Mouse (Mus musculus): ENCODE measurements at regions not wholly inside any gene's neighbourhood (a gene's known extent, or its start where the extent isn't known, plus 50 kb on each side); places are given as distances from the start of the nearest gene placed in this dataset.

GRCm38 (mm10) chr17:87514366-87515126, 67.8 kb upstream of the Calm2 start:
- Histone ChIP-seq H3K4me1 (replicated peaks) (peaks cover 28% of the 10 kb centered on the region), H3K4me2 (peak overlapping the region; percentile 36; the same call in 1 of the 2 replicates)
- ATAC-seq (ENCODE audit: insufficient read depth): no peak

GRCm38 (mm10) chr17:87517258-87517657, 70.5 kb upstream of the Calm2 start:
- Histone ChIP-seq H3K4me1 (replicated peaks) (peaks cover 28% of the 10 kb centered on the region), H3K4me2 (no peak overlapping the region), H3K4me3 (replicated peaks) (no peak overlapping the region), H3K27ac (replicated peaks) (no peak overlapping the region), H3K9ac (no peak overlapping the region), H3K9me3 (replicated peaks) (no peaks in the 10 kb centered on the region), H3K27me3 (no peaks in the 10 kb centered on the region), H3K36me3 (replicated peaks) (no peaks in the 10 kb centered on the region)
- WGBS (ENCODE audit: insufficient replicate concordance): 43% methylated on average over 9 of the region's 9 CpGs
- no peak for ATAC-seq (ENCODE audit: insufficient read depth)

More at GRCm38 (mm10) chr17:87514366-87515126, 67.8 kb upstream of the Calm2 start:
- 47% methylated on average over 6 of the region's 6 CpGs for WGBS (ENCODE audit: insufficient replicate concordance)
- H3K4me3 ChIP-seq (replicated peaks): no peak overlapping the region
- H3K9ac ChIP-seq: no peak overlapping the region
- no peaks in the 10 kb centered on the region for H3K36me3 ChIP-seq (replicated peaks)
- no peak overlapping the region for H3K27ac ChIP-seq (replicated peaks)
- H3K27me3 ChIP-seq: no peaks in the 10 kb centered on the region
- no peaks in the 10 kb centered on the region for H3K9me3 ChIP-seq (replicated peaks)

GRCm38 (mm10) chr17:87519454-87519853, 72.7 kb upstream of the Calm2 start:
- 82% methylated on average over 9 of the region's 9 CpGs for WGBS (ENCODE audit: insufficient replicate concordance)
- Histone ChIP-seq H3K36me3 (replicated peaks) (no peaks in the 10 kb centered on the region), H3K4me3 (replicated peaks) (no peak overlapping the region), H3K4me2 (no peak overlapping the region), H3K27ac (replicated peaks) (no peak overlapping the region), H3K9ac (no peak overlapping the region), H3K9me3 (replicated peaks) (no peaks in the 10 kb centered on the region), H3K27me3 (no peaks in the 10 kb centered on the region), H3K4me1 (replicated peaks) (peaks cover 10% of the 10 kb centered on the region)
- no peak for ATAC-seq (ENCODE audit: insufficient read depth)

- no peaks in the 10 kb centered on the region for H3K27me3 ChIP-seq
- no peak for ATAC-seq (ENCODE audit: insufficient read depth)
- no peaks in the 10 kb centered on the region for H3K36me3 ChIP-seq (replicated peaks)
- peaks cover 4% of the 10 kb centered on the region for H3K4me1 ChIP-seq (replicated peaks)
- no peak overlapping the region for H3K27ac ChIP-seq (replicated peaks)
- H3K4me2 ChIP-seq: no peak overlapping the region
- WGBS (ENCODE audit: insufficient replicate concordance): 59% methylated on average over 5 of the region's 5 CpGs
- H3K9me3 ChIP-seq (replicated peaks): no peaks in the 10 kb centered on the region
- no peak overlapping the region for H3K9ac ChIP-seq
- H3K4me3 ChIP-seq (replicated peaks): no peak overlapping the region
These were observed 74.1 kb upstream of the Calm2 start for GRCm38 (mm10) chr17:87520841-87521240.

GRCm38 (mm10) chr17:87521622-87522151, 75.0 kb upstream of the Calm2 start:
- Histone ChIP-seq H3K4me1 (replicated peaks) (peaks cover 4% of the 10 kb centered on the region), H3K4me3 (replicated peaks) (no peak overlapping the region), H3K9ac (no peak overlapping the region), H3K4me2 (no peak overlapping the region), H3K36me3 (replicated peaks) (no peaks in the 10 kb centered on the region), H3K27ac (replicated peaks) (no peak overlapping the region), H3K27me3 (no peaks in the 10 kb centered on the region), H3K9me3 (replicated peaks) (no peaks in the 10 kb centered on the region)
- WGBS (ENCODE audit: insufficient replicate concordance): 49% methylated on average over 10 of the region's 10 CpGs
- no peak for ATAC-seq (ENCODE audit: insufficient read depth)

- Histone ChIP-seq H3K9ac (no peak overlapping the region), H3K27ac (replicated peaks) (no peak overlapping the region), H3K27me3 (no peaks in the 10 kb centered on the region), H3K4me3 (replicated peaks) (no peak overlapping the region), H3K4me1 (replicated peaks) (no peaks in the 10 kb centered on the region; the same call in 1 of the 2 replicates), H3K4me2 (no peak overlapping the region), H3K36me3 (replicated peaks) (no peaks in the 10 kb centered on the region), H3K9me3 (replicated peaks) (no peaks in the 10 kb centered on the region)
- ATAC-seq (ENCODE audit: insufficient read depth): peak; percentile 56
- WGBS (ENCODE audit: insufficient replicate concordance): 11% methylated on average over 8 of the region's 8 CpGs
These were observed 75.9 kb upstream of the Calm2 start for GRCm38 (mm10) chr17:87522500-87523091.

GRCm38 (mm10) chr17:87523643-87524042, 76.9 kb upstream of the Calm2 start:
- no peak for ATAC-seq (ENCODE audit: insufficient read depth)
- H3K36me3 ChIP-seq (replicated peaks): no peaks in the 10 kb centered on the region
- no peaks in the 10 kb centered on the region for H3K27me3 ChIP-seq
- no peak overlapping the region for H3K4me3 ChIP-seq (replicated peaks)
- no peaks in the 10 kb centered on the region for H3K9me3 ChIP-seq (replicated peaks)
- no peak overlapping the region for H3K4me2 ChIP-seq
- no peaks in the 10 kb centered on the region; the same call in 1 of the 2 replicates for H3K4me1 ChIP-seq (replicated peaks)
- 55% methylated on average over 10 of the region's 10 CpGs for WGBS (ENCODE audit: insufficient replicate concordance)
- H3K9ac ChIP-seq: no peak overlapping the region
- no peak overlapping the region for H3K27ac ChIP-seq (replicated peaks)

- ATAC-seq (ENCODE audit: insufficient read depth): no peak
- H3K4me2 ChIP-seq: no peak overlapping the region
These were observed 80.4 kb upstream of the Calm2 start for GRCm38 (mm10) chr17:87527174-87527573.

GRCm38 (mm10) chr17:87530162-87530817, 83.6 kb upstream of the Calm2 start:
- 16% methylated on average over 29 of the region's 29 CpGs for WGBS (ENCODE audit: insufficient replicate concordance)
- peak; percentile 69 for ATAC-seq (ENCODE audit: insufficient read depth)
- Histone ChIP-seq H3K4me3 (replicated peaks) (peak overlapping the region; percentile 41), H3K36me3 (replicated peaks) (no peaks in the 10 kb centered on the region), H3K4me1 (replicated peaks) (peaks cover 29% of the 10 kb centered on the region), H3K4me2 (peak overlapping the region; percentile 68), H3K27me3 (no peaks in the 10 kb centered on the region; the same call in 1 of the 2 replicates), H3K9ac (no peak overlapping the region), H3K27ac (replicated peaks) (no peak overlapping the region), H3K9me3 (replicated peaks) (no peaks in the 10 kb centered on the region)

More at GRCm38 (mm10) chr17:87527174-87527573, 80.4 kb upstream of the Calm2 start:
- WGBS (ENCODE audit: insufficient replicate concordance): 80% methylated on average over 7 of the region's 7 CpGs
- no peak overlapping the region for H3K9ac ChIP-seq
- peaks cover 24% of the 10 kb centered on the region for H3K4me1 ChIP-seq (replicated peaks)
- H3K9me3 ChIP-seq (replicated peaks): no peaks in the 10 kb centered on the region
- H3K27me3 ChIP-seq: no peaks in the 10 kb centered on the region
- no peaks in the 10 kb centered on the region for H3K36me3 ChIP-seq (replicated peaks)
- H3K27ac ChIP-seq (replicated peaks): no peak overlapping the region
- no peak overlapping the region for H3K4me3 ChIP-seq (replicated peaks)

- Histone ChIP-seq H3K4me2 (peak overlapping the region; percentile 68), H3K27ac (replicated peaks) (0 out of 2 replicates have a peak overlapping the region, but pooled peaks have one; percentile 25), H3K27me3 (no peaks in the 10 kb centered on the region; the same call in 1 of the 2 replicates), H3K9ac (no peak overlapping the region), H3K4me3 (replicated peaks) (peak overlapping the region; percentile 41), H3K4me1 (replicated peaks) (peaks cover 29% of the 10 kb centered on the region), H3K36me3 (replicated peaks) (no peaks in the 10 kb centered on the region), H3K9me3 (replicated peaks) (no peaks in the 10 kb centered on the region)
- WGBS (ENCODE audit: insufficient replicate concordance): 10% methylated on average over 17 of the region's 17 CpGs
- ATAC-seq (ENCODE audit: insufficient read depth): no peak
These were observed 84.2 kb upstream of the Calm2 start for GRCm38 (mm10) chr17:87530818-87531410.
